Mouse (Mus musculus): ENCODE data around the gene Sirt6.
A peak's percentile ranks its signal among the peaks of the same experiment; 100 is the strongest.

- no peak for TF ChIP-seq MAX (IDR thresholded peaks at IDR 0.05; ENCODE audit: low read length)
- TF ChIP-seq USF2 (IDR thresholded peaks at IDR 0.05; ENCODE audit: borderline replicate concordance in 1 of 2, insufficient read depth in 1 of 2, low read depth in 1 of 2, low read length in 2 of 2) = no peak
- no peak for TF ChIP-seq EP300 (IDR thresholded peaks at IDR 0.05; ENCODE audit: low read depth in 1 of 2, low read length in 2 of 2)
- no peak for TF ChIP-seq ELF1 (IDR thresholded peaks at IDR 0.05; ENCODE audit: low read depth, low read length)
- no peak for TF ChIP-seq CTCF (IDR thresholded peaks at IDR 0.05 in 2 of 3, conservative IDR thresholded peaks at IDR 0.05 in 1 of 3; ENCODE audit: control insufficient read depth in 1 of 3, insufficient read depth in 1 of 3, low read depth in 2 of 3, low read length in 3 of 3, poor library complexity in 1 of 3, severe bottlenecking in 1 of 3)
- TF ChIP-seq BHLHE40 (IDR thresholded peaks at IDR 0.05; ENCODE audit: borderline replicate concordance, low read depth, low read length) = no peak
- no peak for TF ChIP-seq ZC3H11A (IDR thresholded peaks at IDR 0.05; ENCODE audit: low read depth, low read length)
- no peak for TF ChIP-seq POLR2A (IDR thresholded peaks at IDR 0.05; ENCODE audit: control insufficient read depth in 1 of 2, insufficient read depth in 1 of 2, low read depth in 1 of 2, low read length in 2 of 2, poor library complexity in 1 of 2)
- peak; percentile 72 for TF ChIP-seq USF1 (IDR thresholded peaks at IDR 0.05; ENCODE audit: low read depth, low read length)
- TF ChIP-seq KAT2A (conservative IDR thresholded peaks at IDR 0.05; ENCODE audit: low read depth, low read length) = no peak
Observed at GRCm38 (mm10) chr10:81626101-81626993, 1.2 kb downstream of the Sirt6 start.
